Mouse (Mus musculus) E14TG2a.4 (cell line): ENCODE data around the gene Fam163b.

Experiments
- CTCF ChIP-seq: conservative IDR thresholded peaks from 2 replicates; pipeline ENCODE4 v1.5.1; 2014; ENCODE audit warnings: low read length
- NANOG ChIP-seq: IDR thresholded peaks from 2 replicates; pipeline ENCODE4 v1.6.1; 2014; ENCODE audit warnings: borderline replicate concordance, low read length, mixed read lengths
- POU5F1 ChIP-seq: IDR thresholded peaks from 2 replicates; pipeline ENCODE4 v1.6.1; 2014; ENCODE audit warnings: low read length, borderline replicate concordance

DNA sequence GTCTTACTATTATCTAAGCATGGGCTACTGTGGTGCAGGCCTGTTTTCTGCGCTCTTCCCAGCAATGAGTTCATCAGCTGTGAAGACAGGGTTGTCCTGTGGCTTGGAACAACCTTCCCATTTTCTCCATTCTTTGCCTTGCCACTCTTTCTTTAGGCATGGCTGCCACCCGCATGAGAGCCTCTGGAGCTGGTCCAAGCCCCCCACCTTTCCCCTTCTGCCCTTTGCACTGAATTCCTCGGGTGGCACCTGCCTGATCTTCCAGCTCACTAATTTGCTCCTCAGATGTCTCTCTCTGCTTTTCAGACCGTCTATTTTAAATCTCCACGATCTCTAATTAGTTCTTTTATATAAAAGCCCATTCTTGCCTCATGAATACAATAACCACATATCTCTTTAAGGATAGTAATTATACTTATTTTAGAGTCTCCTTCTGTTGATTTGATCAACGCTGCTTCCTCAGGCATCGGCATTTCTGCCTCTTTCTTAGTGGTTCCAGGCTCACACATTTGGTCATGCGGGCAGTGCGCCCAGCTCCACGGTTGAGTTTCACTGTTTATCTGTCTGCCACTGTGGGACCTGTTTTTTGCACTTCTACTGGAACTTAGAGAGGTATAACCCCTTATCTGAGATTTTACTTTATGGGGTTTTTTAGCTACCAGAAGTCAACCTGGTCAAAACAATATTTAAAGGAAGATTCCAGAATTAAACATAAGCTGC lies 12.3 kb upstream of the Fam163b start:
- TF ChIP-seq CTCF: no peak
- TF ChIP-seq POU5F1: no peak
- TF ChIP-seq NANOG: no peak
